Mouse (Mus musculus) CH12.LX (cell line): Measurements from ENCODE around the gene Ppcs. TPM values are rescaled to one million over a fixed set of nuclear protein-coding genes. Genes with fewer than 3 reads are reported as not detected.
A peak's percentile ranks its signal among the peaks of the same experiment; 100 is the strongest.

Experiments
- DNase-seq: peaks from one replicate; pipeline ENCODE4 v3.0.0-alpha.2; 2013; ENCODE audit errors: extremely low read depth
- H3K27ac ChIP-seq: 2 replicates; pipeline ENCODE4 v1.5.1; 2012; ENCODE audit warnings: low read depth, mild to moderate bottlenecking, control low read depth, moderate library complexity; ENCODE audit not compliant: insufficient read depth
- H3K27me3 ChIP-seq: replicated peaks from 2 replicates; pipeline ENCODE3; 2012; ENCODE audit warnings: inconsistent platforms
- H3K36me3 ChIP-seq, 2 experiments: replicated peaks in 1 of 2; 2 replicates each; pipeline versions ENCODE3 to v1.6.1; 2012; ENCODE audit warnings: inconsistent platforms in 1 of 2, low read length in 1 of 2, mild to moderate bottlenecking in 1 of 2, mixed read lengths in 1 of 2, moderate library complexity in 1 of 2; ENCODE audit not compliant: control insufficient read depth in 1 of 2, insufficient read depth in 1 of 2
- H3K4me1 ChIP-seq, 2 experiments: 2 replicates each; pipeline ENCODE4 v1.6.1; 2012; ENCODE audit warnings: inconsistent platforms in 1 of 2, moderate library complexity in 1 of 2; ENCODE audit not compliant: insufficient read depth in 2 of 2, control insufficient read depth in 1 of 2
- H3K4me2 ChIP-seq: 2 replicates; pipeline ENCODE4 v1.6.1; 2012; ENCODE audit warnings: low read depth, mild to moderate bottlenecking, control low read depth; ENCODE audit not compliant: poor library complexity, insufficient read depth, severe bottlenecking
- H3K4me3 ChIP-seq, 3 experiments: fragments of 150-350 bp in 1 of 3; sonication (generic) in 1 of 3; replicated peaks in 1 of 3; 2 replicates each; pipeline versions ENCODE3 to v1.5.1; 2011 to 2012; ENCODE audit warnings: low read depth in 2 of 3, low read length in 2 of 3, mild to moderate bottlenecking in 2 of 3, moderate library complexity in 2 of 3, control low read depth in 1 of 3, improper control_type of control experiment in 1 of 3, inconsistent platforms in 1 of 3, mixed read lengths in 1 of 3; ENCODE audit not compliant: poor library complexity in 1 of 3
- H3K79me2 ChIP-seq: replicated peaks from 2 replicates; pipeline ENCODE4 v1.6.1; 2012; ENCODE audit warnings: mild to moderate bottlenecking, moderate library complexity; ENCODE audit not compliant: control insufficient read depth, poor library complexity, insufficient read depth, severe bottlenecking; ENCODE audit errors: extremely low read depth
- H3K9ac ChIP-seq: 2 replicates; pipeline ENCODE4 v1.6.1; 2012; ENCODE audit warnings: low read depth, mild to moderate bottlenecking, control low read depth, moderate library complexity; ENCODE audit not compliant: insufficient read depth
- H3K9me3 ChIP-seq: replicated peaks from 2 replicates; pipeline ENCODE3; 2012; ENCODE audit warnings: low read length, inconsistent platforms, mixed read lengths
- CHD1 ChIP-seq: IDR thresholded peaks from 2 replicates; pipeline ENCODE4 v1.6.1; 2012; ENCODE audit warnings: low read depth, low read length, improper control_type of control experiment, inconsistent platforms
- CHD2 ChIP-seq: IDR thresholded peaks from 2 replicates; pipeline ENCODE4 v1.6.1; 2011; ENCODE audit warnings: low read length, improper control_type of control experiment
- CTCF ChIP-seq, 2 experiments: IDR thresholded peaks in 1 of 2; conservative IDR thresholded peaks in 1 of 2; 2 replicates each; pipeline ENCODE4 v1.5.1; 2011 to 2012; ENCODE audit warnings: low read depth in 2 of 2, low read length in 2 of 2, improper control_type of control experiment in 1 of 2, inconsistent platforms in 1 of 2, mild to moderate bottlenecking in 1 of 2, moderate library complexity in 1 of 2
- ELF1 ChIP-seq: IDR thresholded peaks from 2 replicates; pipeline ENCODE4 v1.6.1; 2014; ENCODE audit warnings: low read depth, mild to moderate bottlenecking, inconsistent platforms, low read length, improper control_type of control experiment
- HCFC1 ChIP-seq: IDR thresholded peaks from 2 replicates; pipeline ENCODE4 v1.6.1; 2012; ENCODE audit warnings: low read depth, mild to moderate bottlenecking, inconsistent platforms, low read length, improper control_type of control experiment
- IRF4 ChIP-seq: IDR thresholded peaks from 2 replicates; pipeline ENCODE4 v1.6.1; 2014; ENCODE audit warnings: low read depth, mild to moderate bottlenecking, inconsistent platforms, low read length, improper control_type of control experiment
- JUND ChIP-seq: conservative IDR thresholded peaks from 2 replicates; pipeline ENCODE4 v1.6.1; 2011; ENCODE audit warnings: low read depth, low read length, improper control_type of control experiment
- MAFK ChIP-seq: IDR thresholded peaks from 2 replicates; pipeline ENCODE4 v1.6.1; 2011; ENCODE audit warnings: low read length, improper control_type of control experiment; ENCODE audit not compliant: insufficient replicate concordance
- MEF2A ChIP-seq: IDR thresholded peaks from 2 replicates; pipeline ENCODE4 v1.6.1; 2014; ENCODE audit warnings: low read depth, mild to moderate bottlenecking, inconsistent platforms, low read length, improper control_type of control experiment, borderline replicate concordance
- NELFE ChIP-seq: IDR thresholded peaks from 2 replicates; pipeline ENCODE4 v1.6.1; 2011; ENCODE audit warnings: low read depth, low read length, improper control_type of control experiment
- NRF1 ChIP-seq: IDR thresholded peaks from 2 replicates; pipeline ENCODE4 v1.6.1; 2014; ENCODE audit warnings: low read depth, mild to moderate bottlenecking, inconsistent platforms, low read length, improper control_type of control experiment, moderate library complexity
- PAX5 ChIP-seq: IDR thresholded peaks from 2 replicates; pipeline ENCODE4 v1.6.1; 2012; ENCODE audit warnings: low read length, inconsistent platforms, mixed read lengths
- POLR2A ChIP-seq: IDR thresholded peaks from 2 replicates; pipeline ENCODE4 v1.6.1; 2011; ENCODE audit warnings: low read depth, mild to moderate bottlenecking, improper control_type of control experiment, low read length
- RCOR1 ChIP-seq: conservative IDR thresholded peaks from 2 replicates; pipeline ENCODE4 v1.6.1; 2012; ENCODE audit warnings: low read depth, mild to moderate bottlenecking, inconsistent platforms, low read length, improper control_type of control experiment
- SIN3A ChIP-seq: IDR thresholded peaks from 2 replicates; pipeline ENCODE4 v1.6.1; 2012; ENCODE audit warnings: low read length, improper control_type of control experiment, inconsistent platforms
- TBP ChIP-seq: conservative IDR thresholded peaks from 2 replicates; pipeline ENCODE4 v1.6.1; 2011; ENCODE audit warnings: low read depth, low read length, improper control_type of control experiment
- TCF12 ChIP-seq: IDR thresholded peaks from 2 replicates; pipeline ENCODE4 v1.6.1; 2014; ENCODE audit warnings: low read depth, mild to moderate bottlenecking, inconsistent platforms, low read length, improper control_type of control experiment
- UBTF ChIP-seq: IDR thresholded peaks from 2 replicates; pipeline ENCODE4 v1.6.1; 2012; ENCODE audit warnings: low read depth, mild to moderate bottlenecking, inconsistent platforms, low read length, improper control_type of control experiment, moderate library complexity
- ZKSCAN1 ChIP-seq: IDR thresholded peaks from 2 replicates; pipeline ENCODE4 v1.6.1; 2012; ENCODE audit warnings: low read depth, inconsistent platforms, low read length, improper control_type of control experiment, borderline replicate concordance
- ZMIZ1 ChIP-seq: IDR thresholded peaks from 2 replicates; pipeline ENCODE4 v1.6.1; 2012; ENCODE audit warnings: low read depth, mild to moderate bottlenecking, inconsistent platforms, low read length, improper control_type of control experiment
- ZNF384 ChIP-seq: IDR thresholded peaks from 2 replicates; pipeline ENCODE4 v1.6.1; 2012; ENCODE audit warnings: low read depth, low read length, improper control_type of control experiment, inconsistent platforms
- dilution Hi-C: fragments of 300-500 bp; cut with MboI; formaldehyde crosslinking; loops from 2 replicates; pipeline ENCODE4 v1.14.3; 2020; ENCODE audit warnings: low sequenced_read_pairs; ENCODE audit not compliant: extremely low pct_unique_long_range_greater_than_20kb, extremely low pct_ligation_motif_present
- in situ Hi-C: fragments of 300-500 bp; cut with MboI; formaldehyde crosslinking; loops from 3 replicates; pipeline ENCODE4 v1.14.3; 2019; ENCODE audit warnings: low sequenced_read_pairs, low pct_ligation_motif_present, low pct_unique_long_range_greater_than_20kb, mixed read lengths
- polyA plus RNA-seq: library from polyadenylated mRNA; unstranded; fragments of >175 nt; gene quantifications from 2 replicates; pipeline ENCODE4 v1.2.1, GENCODE M21; 2012; ENCODE audit warnings: low read depth; ENCODE audit not compliant: insufficient read length
- total RNA-seq, 2 experiments: library from RNA; depleted of rRNA; stranded (reverse); fragments of 300-350 nt in 1 of 2; fragments of >200 nt in 1 of 2; gene quantifications; 2 replicates each; pipeline ENCODE4 v1.2.3; 2012 to 2014

The Ppcs gene
- total and polyA plus RNA-seq, 3 experiments, result 14.7 to 22.7 (median 19.3) TPM

DNA sequence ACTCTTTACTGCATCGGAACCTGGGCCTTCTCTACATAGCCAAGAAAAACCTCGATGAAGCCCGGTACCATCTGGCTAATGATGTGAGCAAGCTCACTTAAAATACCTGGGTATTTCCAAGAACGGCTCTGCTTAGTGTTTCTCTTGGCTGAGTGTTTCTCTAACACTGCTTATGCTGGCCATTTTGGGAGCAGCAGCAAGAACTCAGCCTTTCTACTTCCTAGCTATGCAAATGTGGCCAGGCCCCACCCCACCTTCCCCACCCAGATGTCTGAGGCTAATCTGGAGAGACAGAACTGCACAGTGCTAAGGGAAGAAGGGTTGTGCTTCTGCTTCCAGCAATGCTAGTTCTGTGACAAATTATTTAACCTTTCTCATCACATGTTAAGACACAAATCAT, 19.6 kb upstream of the Ppcs start:
- in situ Hi-C loops, result no loop called here
- dilution Hi-C loops, result no loop called here
- Histone ChIP-seq H3K9ac (peak overlapping the region; percentile 54), H3K27ac (peak overlapping the region; percentile 78), H3K27me3 (no peaks in the 10 kb centered on the region), H3K4me3 (peak overlapping the region; percentile 30 to 50 (median 36)), H3K9me3 (peaks cover 16% of the 10 kb centered on the region), H3K36me3 (peaks cover 3 to 20% of the 10 kb centered on the region in 2 experiments), H3K4me1 (peaks cover 6 to 38% of the 10 kb centered on the region in 2 experiments), H3K79me2 (no peaks in the 10 kb centered on the region), H3K4me2 (peak overlapping the region; percentile 66; the same call in 1 of the 2 replicates)
- peak; percentile 87 for DNase-seq
- TF ChIP-seq TBP (peak; percentile 92), IRF4 (no peak; the same call in 1 of the 2 replicates), ELF1 (peak; percentile 68), SIN3A (peak; percentile 25), ZMIZ1 (0 out of 2 replicates have a peak, but pooled peaks have one; percentile 41), CTCF (conservative IDR thresholded peaks at IDR 0.05 in 1 of 2, IDR thresholded peaks at IDR 0.05 in 1 of 2; ENCODE audit: low read depth in 2 of 2, low read length in 2 of 2) (no peak), POLR2A (peak; percentile 81), RCOR1 (no peak), NELFE (peak; percentile 68), MEF2A (peak; percentile 57; the same call in 1 of the 2 replicates), TCF12 (peak; percentile 70; the same call in 1 of the 2 replicates)

DNA sequence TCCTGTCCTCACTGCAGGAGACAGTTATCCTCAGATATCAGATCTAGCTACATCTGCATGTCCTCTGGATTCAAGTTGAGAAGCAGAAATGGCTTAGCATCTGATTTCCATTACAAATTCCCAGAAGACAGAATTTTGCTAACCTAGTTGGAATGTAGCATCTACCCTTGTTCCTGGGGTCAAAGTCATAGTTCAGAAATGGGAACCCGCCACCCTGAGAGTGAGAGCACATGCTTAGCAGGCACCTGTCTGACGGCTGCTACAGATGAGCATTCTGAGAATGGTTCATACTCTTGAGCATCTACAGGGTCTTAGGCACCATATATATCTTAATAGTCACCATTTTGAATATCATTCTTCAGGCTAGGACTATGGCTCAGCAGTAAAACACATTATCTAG, 15.7 kb upstream of the Ppcs start:
- TF ChIP-seq JUND (no peak), HCFC1 (no peak), ZNF384 (no peak), TCF12 (no peak), MEF2A (no peak), CTCF (conservative IDR thresholded peaks at IDR 0.05 in 1 of 2, IDR thresholded peaks at IDR 0.05 in 1 of 2; ENCODE audit: low read depth in 2 of 2, low read length in 2 of 2) (no peak), CHD2 (no peak), RCOR1 (no peak), SIN3A (no peak), CHD1 (no peak), MAFK (no peak), PAX5 (no peak), ZKSCAN1 (no peak), UBTF (no peak), NRF1 (no peak)
- dilution Hi-C loops (no loop called here), in situ Hi-C loops (loop anchor here (10.0 kb wide), 1 partner anchor 97 kb away; the partner anchor contains the start of genes Foxj3 and Frg2f1)

More for the DNA sequence above, 15.7 kb upstream of the Ppcs start:
- Histone ChIP-seq H3K36me3 (peaks cover 3 to 20% of the 10 kb centered on the region in 2 experiments), H3K4me2 (no peak overlapping the region), H3K4me3 (no peak overlapping the region), H3K27me3 (no peaks in the 10 kb centered on the region), H3K27ac (no peak overlapping the region), H3K4me1 (peaks cover 6 to 18% of the 10 kb centered on the region in 2 experiments), H3K79me2 (no peaks in the 10 kb centered on the region), H3K9me3 (peaks cover 25% of the 10 kb centered on the region), H3K9ac (no peak overlapping the region)
- DNase-seq, result no peak
